Mouse (Mus musculus) liver, embryonic 14.5 days (tissue): ENCODE measurements around the gene 1600012H06Rik.

ENCODE experiments used
- CTCF ChIP-seq: IDR thresholded peaks from 2 replicates; pipeline ENCODE4 v1.5.1; 2016; ENCODE audit warnings: antibody characterized with exemption, low read depth, control low read depth
- EP300 ChIP-seq: IDR thresholded peaks from 2 replicates; pipeline ENCODE4 v1.6.1; 2016; ENCODE audit warnings: antibody characterized with exemption, low read depth

DNA sequence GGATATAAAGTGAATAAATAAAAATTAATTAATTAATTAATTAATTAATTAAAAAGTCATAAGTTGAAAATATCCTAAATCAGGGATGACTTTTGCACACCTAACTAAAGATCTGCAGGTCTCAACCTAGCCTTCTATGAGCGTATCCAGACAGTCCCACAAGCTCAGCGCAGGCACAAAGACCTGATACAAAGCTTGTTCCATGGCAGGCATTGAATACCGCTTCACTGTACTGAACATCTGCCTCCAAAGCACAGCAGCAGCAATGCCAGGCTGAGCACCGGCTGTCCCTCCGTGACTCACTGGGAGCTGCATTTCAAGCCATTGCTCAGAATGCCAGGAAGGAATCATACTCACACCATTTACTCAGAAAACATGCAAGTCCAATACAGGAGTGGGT, 32.2 kb upstream of the 1600012H06Rik start:
- TF ChIP-seq CTCF: no peak
- no peak for TF ChIP-seq EP300
